Mouse (Mus musculus) heart, postnatal 4 days (tissue): ENCODE data around the gene Ptpn6. TPM values are rescaled to one million over a fixed set of nuclear protein-coding genes. Genes with fewer than 3 reads are reported as not detected.

ENCODE experiments used
- DNase-seq: peaks from one replicate; pipeline ENCODE4 v3.0.0; 2021
- total RNA-seq, 2 experiments: library from RNA; stranded (reverse); gene quantifications; 2 replicates each; pipeline ENCODE4 v1.2.3; 2021

The Ptpn6 gene
- total RNA-seq, 2 experiments from 2014 or later = 5.3 to 5.4 TPM

DNA sequence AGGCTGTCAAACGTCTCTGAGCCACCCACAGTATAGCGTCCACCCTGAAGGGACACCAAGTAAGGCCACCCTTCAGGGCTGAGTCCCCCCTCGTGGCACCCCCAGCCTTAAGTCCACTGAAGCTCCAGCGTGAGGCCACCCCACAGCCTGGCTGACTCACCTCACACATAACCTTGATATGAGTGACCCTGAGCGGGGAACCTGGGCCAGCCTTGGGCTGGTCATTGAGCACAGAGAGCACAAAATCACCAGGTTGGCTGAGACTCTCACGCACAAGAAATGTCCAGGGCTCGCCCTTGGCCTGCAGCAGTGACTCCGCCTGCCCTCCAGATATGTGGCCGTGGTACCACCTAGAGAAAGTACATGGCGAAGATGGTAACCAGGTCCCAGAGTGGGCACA, 9.9 kb downstream of the Ptpn6 start:
- no peak for DNase-seq

DNA sequence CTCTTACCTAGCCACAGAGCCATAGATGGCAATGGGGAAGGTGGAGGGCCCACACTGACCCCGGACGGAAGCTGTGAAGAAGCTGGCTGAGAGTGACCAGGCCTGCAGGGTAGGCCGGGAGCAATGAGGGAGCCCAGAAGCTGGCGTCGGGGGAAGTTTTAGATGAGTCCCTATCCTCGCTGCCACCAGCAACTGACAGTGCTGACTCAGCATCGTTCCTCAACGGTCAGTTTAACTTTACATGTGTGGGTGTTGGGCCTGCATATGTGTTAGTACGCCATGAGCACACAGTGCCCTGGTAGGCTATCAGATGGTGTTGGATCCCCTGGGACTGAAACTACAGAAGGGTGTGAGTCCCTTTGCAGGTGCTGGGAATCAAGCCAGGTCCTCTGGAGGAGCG, 14.0 kb downstream of the Ptpn6 start:
- DNase-seq = no peak

DNA sequence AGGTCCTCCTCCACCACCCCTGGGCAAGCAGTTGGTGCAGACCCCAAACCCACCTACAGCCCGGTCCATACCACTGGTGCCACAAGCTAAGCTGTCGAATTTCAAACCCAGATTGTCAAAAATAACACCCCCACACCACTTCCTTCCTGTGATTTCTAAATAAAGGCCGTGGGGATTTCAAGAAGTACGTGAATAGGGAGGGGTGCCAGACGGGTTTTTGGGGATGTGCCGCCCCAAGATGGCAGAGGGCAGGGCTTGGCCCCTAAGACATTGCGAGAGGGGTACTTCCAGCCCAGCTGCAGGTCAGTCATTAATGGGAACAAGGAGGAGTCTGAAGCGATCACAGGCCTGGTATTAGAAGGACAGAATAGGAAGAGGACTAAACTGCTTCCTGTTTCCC, 15.0 kb downstream of the Ptpn6 start:
- no peak for DNase-seq

DNA sequence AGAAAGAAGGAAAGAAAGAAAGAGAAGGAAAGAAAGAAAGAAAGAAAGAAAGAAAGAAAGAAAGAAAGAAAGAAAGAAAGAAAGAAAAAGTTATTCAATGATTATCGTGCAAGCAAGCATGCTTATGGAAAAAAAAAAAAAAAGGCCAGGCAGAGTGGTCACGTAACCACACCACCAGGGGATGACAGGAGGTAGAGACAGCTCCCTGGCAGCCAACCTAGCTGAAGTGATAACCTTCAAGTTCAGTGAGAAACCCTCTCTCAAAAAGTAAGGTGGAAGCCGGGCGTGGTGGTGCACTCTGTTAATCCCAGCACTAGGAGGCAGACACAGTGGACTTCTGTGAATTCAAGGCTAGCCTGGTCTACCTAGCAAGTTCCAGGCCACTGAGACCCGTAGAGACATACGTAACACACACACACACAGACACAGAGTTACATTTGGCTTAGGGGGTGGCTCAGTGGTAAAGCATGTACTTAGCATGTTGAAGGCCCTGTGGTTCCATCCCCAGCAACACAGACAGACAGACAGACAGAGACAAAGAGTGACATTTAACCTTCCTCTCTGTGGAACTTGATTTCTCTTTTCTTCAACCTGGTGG, 15.5 kb downstream of the Ptpn6 start:
- peak; percentile 61 for DNase-seq

DNA sequence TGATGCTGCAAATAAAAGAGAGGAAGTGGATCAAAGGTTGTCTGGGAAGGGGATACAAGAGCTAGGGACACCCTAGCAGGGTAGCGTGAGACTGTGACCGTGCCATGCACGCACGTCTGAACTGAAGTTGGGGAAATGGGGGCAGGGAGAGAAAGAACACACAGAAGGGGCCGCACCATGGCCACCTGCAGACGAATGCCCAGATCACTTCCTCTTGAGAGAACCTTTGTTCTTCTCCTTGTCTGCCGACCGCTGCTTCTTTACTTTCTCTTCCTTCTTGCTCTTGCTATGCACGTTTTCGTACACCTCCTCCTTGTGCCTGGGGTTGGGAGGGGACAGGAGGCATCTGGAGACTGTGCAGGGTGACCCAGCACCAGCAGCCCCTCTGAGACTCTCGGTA, 17.6 kb downstream of the Ptpn6 start:
- no peak for DNase-seq

DNA sequence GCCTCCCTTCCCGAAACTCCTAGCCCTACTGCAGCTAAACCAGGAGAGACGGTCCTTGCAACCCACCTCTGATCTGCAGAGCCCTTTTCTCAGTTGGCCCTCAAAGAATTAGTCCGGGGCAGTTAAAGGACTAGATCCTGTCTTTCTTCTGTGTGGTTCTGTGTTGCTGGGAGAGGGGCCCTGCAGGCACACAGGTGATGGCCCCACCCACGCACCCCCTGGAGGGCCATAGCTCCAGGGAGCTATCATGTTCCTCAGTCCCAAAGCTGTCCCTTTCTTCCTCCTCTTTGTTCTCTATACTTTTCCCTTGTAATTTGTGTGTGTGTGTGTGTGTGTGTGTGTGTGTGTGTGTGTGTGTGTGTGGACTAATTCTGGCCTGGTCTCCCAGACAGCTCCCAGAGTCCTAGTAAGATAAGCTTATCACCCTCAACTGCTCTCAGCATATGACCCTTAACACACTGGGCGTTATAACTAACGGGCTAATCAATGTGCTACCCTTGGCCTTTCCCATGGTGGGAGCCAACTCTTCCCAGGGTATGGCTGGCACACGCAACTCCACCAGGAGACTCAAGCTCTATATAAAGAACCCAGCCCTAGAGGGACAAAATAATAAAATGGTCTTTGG, 19.0 kb downstream of the Ptpn6 start:
- no peak for DNase-seq

DNA sequence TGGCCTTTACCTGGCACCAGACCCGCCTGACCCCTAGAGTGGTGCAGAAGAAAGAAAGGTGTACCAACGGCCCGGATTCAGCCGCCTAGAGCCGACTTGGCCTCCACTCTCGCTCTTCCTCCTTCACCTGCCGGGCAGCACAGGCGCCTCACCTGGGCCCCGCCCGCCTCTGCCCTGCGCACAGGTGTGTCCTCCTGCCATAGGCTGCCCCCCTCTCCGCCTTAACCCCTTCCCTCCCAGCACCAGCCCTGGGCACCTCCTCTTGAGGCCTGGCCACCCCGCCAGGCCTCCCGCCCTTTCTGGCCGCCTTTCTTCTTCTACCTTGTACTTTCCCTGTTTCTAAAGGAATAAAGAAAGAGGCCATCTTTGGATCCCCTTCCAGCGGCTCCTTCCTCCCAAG, 19.8 kb downstream of the Ptpn6 start:
- DNase-seq = no peak

DNA sequence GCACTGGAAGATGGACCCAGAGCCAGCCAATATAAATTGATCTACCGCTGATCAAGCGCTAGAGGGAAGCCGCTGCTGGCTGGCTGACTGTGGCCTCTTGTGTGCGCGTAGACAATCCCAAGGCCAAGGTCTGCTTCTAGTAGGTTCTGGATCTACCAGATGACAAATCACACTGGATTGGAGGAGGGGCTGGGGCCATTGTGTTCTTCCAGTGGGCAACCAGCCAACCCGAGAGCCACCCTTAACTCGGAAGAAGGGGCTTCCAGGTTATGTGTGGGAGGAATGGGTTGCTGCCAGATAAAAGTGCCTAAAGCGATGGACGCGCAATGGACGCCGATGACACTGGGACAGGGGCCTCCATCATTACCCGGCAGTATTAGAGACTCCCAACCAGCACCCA, 20.5 kb downstream of the Ptpn6 start:
- DNase-seq = no peak

DNA sequence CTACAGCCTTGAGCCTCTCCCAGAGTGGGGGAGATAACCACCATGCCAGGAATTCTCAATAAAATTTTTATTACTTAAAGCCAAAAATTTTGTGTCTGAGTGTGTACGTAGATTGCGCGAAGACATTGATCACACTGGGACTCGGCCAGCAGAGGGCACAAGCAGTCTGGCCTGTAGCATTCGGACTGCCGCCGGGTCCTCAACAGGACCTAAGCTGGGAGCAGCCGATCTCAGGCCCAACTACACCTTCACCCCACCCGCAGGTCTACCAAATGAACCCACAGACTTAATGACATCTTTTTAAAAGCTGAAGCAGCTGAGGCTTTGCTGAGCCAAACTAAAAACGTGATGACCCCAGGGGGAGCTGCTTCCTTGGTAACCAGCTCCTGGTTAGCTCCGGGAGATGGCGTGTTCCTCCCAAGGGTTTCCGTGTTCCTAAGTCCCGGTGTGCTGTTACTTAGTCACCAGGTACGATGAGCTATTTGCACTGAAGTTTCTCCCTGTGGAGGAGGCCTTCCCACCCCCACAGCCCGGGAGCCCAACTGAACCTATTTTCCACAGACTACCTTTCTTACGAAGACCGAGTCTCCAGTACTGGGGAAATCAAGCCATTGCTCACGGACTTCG, 21.5 kb downstream of the Ptpn6 start:
- DNase-seq = peak; percentile 64

DNA sequence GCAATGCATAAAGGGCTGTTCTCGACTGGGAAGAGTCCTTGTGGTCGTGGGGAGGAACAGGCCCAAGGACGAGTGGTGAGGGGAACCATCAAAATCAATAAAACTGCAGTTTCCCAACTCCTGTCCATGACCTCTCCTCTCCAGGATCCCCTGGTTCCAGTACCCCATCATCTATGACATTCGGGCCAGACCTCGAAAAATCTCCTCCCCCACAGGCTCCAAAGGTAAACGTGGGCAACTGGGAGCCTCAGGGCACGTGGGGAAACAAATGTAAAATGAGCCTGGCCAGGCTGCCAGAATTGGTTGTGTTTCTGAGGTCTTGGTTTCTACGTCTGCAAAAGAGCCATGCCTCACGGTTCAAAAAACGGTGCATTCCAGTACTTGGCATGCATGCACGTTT, 25.6 kb downstream of the Ptpn6 start:
- no peak for DNase-seq

DNA sequence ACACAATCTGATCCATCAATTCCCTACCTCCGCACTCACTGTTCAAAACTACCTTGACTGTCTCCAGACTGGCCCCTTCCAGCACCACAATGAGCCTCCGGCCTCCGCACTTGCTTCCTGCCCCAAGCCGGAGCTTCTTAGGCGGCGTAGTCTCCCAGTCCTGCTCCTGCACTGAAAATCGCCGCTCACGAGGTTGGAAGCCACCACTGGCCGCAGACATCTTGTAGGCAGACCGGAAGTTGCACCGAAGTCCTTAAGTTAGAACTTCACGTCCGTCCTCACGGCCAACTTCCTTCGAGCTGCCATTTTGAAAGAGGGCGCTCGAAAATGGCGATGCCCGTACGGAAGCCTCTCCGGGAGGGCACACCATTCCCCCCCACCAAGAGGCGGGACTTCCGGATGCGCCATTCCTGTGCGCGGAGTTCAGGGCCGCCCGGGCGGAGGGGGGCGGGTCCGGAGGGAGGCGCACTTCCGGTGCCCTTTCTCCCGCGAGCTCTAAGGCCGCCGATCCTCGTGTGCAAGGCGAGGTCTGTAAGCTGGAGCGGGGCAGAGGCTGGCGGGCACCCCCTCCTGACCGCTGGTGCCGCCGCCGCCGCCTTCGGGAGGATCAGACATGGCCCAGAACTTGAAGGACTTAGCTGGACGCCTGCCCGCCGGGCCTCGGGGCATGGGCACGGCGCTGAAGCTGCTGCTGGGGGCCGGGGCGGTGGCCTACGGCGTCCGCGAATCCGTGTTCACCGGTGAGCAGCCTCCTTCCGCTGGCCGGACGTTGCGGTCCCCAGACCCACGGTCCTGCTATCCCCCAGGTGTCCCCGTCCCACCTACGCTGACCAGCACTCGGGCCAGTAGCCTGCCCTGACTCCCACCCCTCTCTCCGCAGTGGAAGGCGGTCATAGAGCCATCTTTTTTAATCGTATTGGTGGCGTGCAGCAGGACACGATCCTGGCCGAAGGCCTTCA, 26.4 kb downstream of the Ptpn6 start, which contains the start of the genes Emg1 and Phb2:
Emg1 (minus strand) TSS at position 355 of the 959 bp plus-strand sequence.
Phb2 (plus strand) TSS at position 513 of the 959 bp plus-strand sequence.
- peak; percentile 99 for DNase-seq

DNA sequence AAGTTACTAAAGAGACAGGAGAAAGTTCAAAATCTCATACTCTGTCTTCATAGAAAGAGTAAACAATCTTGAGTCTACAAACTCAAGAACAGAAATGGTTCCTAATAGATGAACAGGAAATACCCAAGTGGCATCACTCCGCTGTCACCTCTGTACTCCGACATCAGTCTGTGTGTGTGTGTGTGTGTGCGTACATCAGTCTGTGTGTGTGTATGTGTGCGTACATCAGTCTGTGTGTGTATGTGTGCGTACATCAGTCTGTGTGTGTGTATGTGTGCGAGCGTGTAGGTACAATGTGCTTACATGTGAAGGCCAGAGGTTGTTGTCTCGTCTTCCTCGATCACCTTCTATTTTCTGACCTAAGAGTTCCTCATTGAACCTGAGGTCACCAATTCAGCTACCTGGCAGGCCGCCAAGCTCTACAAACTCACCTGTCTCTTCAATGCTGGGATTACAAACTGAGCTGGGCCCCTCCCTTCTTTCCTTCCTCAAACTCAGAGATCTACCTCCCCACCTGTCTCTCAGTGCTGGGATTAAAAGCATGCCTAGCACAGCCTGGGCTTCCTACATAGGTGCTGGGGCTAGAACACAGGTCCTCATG, 30.1 kb downstream of the Ptpn6 start:
- no peak for DNase-seq

DNA sequence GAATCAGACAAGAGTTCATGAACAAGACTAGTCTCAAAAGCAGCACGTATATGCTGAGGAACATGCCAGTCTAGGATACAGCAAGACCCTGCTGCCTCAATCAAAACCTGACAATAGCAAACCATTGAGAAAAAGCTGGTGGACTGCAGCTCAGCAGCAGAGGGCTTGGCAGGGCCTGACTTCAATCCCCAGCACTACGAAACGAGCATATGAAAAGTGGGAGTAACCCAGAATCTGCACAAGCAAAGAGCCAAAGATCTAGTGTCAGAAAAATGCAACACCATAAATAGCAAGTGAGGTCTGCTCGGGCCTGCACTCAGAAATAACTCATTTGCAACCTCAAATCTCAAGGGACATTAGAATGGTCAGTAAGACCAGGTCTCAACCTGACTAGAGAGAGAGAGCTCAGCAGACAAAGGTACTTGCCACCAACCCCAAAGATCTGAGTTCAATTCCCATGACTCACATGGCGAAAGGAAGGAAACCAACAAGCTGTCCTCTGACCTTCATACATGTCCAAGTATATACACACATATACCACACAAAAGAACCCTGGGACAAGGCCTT, 32.4 kb downstream of the Ptpn6 start:
- DNase-seq = no peak

DNA sequence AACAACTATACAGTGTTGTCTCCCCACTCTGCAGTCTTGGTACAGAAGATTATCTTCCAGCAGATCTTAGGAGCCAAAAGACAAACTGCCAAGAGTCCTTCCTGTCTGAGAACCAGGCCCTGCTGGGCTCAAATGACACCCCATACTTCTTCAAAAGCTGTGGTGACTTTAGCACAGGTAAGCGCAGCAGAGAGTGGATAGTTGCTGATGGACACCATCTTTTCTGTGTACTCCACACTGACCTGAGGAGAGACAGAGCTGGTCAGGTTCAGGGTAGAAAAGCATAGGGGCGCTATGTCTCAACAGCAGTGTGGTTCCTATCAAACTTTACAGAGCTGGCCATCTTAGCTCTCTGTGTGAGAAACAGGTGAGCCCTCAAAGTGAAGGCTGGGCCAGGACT, 34.1 kb downstream of the Ptpn6 start:
- no peak for DNase-seq

DNA sequence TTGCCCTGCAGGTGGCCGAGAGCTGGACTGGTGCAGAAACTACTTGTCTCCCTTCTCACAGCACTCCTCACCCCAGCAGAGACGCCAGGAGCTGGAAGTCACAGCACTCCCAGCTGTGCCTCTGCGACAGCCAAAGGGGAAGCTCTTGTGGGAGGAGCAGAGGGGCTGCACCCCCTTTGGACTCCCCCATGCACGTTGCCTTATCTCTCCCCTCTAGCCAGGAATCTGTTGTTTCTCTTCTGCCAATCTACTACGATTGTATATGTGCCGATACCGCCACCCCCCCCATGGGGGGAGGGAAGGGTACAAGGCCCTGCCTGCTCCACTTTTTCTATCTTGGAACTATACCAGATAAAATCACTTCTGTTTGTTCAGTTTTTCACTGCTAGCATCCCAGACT, 34.7 kb downstream of the Ptpn6 start:
- DNase-seq = no peak

DNA sequence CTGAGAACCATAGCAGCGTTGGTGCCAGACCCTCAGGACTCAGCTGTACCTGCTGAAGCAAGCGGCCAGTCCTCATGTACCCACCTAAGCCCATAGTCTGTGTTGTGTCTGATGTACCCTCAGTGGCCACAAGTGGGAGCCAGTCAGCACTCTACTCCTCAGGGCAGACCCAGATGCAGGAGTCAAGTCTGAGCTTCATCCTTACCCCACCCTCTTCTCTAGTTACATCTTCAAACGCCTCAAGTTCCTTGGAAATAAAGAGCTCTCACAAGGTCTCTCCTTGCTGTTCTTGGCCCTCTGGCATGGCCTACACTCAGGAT, 35.8 kb downstream of the Ptpn6 start:
- DNase-seq = peak; percentile 81

DNA sequence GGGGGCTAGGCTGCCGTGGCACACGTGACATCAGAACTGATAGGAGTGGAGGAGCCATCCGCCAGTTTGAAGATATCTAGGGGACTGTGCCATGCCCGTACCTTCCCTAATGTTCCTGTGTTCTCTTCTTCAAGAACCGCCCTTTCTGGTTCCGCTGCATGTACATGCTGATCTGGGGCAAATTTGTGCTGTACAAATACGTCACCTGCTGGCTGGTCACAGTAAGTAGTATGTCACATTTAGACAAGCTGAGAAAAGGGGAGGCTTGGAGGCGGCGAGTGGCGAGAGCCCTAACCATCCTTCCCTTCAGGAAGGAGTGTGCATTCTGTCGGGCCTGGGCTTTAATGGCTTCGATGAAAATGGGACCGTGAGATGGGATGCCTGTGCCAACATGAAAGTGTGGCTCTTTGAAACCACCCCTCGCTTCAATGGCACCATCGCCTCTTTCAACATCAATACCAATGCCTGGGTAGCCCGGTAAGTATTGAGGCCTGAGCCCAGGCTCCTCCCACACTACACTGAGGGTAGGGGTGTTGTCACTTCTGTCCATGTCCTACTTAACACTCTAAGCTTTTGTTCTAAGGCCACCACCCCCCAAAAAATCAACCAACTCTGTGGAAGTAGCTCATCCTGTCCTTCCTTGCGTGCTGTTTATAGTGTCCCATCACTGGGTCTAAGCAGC, 36.3 kb downstream of the Ptpn6 start:
- no peak for DNase-seq

DNA sequence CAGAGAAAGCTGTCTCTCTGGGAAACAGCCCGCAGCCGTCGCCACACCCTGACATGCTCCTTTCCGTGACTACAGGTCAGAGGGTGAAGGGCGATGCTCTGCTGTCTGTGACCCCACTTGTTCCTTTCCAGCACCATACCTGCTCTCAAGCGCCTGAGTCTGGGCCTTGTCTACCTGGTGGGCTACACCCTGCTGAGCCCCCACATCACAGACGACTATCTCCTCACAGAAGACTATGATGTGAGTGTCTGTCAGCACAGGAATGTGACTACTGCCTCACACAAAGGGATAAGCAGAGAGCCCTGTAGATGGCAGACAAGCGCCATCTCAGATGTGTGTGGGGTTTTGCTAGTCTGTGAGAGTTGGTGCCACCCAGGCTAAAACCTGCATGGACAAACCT, 37.2 kb downstream of the Ptpn6 start:
- DNase-seq = no peak

DNA sequence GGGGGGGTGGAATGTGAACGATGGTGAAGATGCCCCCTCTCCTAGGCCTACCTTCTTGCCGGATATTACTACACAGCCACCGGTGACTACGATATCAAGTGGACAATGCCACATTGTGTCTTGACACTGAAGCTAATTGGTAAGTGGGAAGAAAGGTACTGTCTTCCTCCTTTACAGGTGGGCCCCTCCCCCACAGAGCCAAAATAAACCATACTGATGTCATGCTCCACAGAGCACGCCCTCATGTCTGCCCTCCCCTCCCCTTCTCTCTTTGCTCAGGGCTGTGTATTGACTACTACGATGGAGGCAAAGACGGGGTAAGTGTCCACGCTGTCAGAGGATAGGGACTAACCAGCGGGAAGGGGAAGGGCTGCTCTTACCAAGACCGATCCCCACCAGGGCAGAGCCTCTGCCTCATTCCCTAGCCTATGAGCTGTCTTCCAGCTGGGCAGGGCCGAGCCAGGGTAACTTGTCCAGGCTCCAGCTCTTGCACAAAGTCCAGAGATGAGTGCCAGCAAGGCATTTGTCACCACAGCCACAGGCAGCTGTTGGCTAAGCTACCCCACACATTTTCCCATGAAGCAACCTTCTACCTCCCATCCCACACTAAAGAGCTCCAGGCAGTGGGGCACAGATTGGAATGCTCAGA, 38.4 kb downstream of the Ptpn6 start:
- DNase-seq = peak; percentile 63

DNA sequence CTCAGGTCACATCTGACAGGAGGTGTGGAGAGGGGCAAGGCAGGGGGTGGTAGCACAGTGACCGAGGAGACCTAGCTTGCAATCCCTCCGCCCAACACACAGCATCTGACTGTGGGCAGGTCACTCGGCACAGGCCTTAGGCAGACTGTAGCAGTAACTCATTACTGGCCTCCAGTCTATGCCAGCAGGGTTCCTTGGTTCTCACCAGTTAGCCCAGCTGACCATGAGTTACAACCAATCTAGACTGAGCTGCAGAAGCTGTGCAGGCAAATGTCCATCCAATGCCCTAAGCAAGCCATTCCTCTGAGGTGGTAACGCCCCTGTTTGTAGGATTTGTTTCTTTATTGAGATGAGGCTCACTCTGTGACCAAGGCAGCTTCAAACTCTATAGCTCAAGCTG, 39.1 kb downstream of the Ptpn6 start:
- DNase-seq = no peak

DNA sequence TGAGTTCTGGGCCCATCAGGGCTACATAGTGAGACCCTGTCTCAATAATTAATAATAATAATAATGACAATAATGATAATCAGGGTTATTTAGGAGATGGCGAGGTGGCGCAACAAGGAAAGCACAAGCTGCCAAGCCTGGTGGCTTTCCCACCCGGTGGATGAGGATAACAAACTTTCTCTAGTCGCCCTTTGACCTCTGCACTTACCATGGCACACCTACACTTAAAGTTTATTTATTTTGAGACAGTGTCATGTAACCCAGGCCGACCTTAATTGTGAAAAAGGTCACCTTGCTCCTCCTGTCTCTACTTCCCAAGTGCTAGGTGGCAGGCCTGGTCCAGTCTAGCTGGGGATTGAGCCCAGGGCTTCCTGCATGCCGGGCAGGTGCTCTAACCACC, 39.8 kb downstream of the Ptpn6 start:
- no peak for DNase-seq
